Mouse (Mus musculus) cerebellum, adult 11 months (tissue): ENCODE data around the gene Lrrc4c.
A peak's percentile ranks its signal among the peaks of the same experiment; 100 is the strongest.

Experiments
- DNase-seq: peaks from one replicate; pipeline ENCODE4 v3.0.0; 2022

Lrrc4c gene

DNA sequence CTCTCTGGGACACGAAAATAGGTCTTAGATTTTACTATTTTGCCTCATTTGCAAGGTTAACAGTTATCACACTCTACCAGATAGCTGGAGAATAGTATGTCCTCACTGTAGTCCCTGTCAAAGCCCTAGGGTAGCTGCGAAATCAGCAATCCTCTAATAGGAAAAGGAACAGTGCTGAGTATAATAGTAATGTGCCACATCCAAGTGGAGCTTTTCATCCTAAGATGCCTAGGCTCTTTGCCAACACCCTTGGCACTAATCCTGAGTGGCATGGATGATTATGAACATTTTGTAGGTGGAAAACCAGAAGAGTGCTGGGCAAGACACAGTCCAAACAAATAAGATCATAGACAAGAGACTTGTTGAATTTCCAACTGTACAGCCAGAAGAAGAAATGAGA lies 981.7 kb downstream of the Lrrc4c start:
- DNase-seq, result peak; percentile 60

DNA sequence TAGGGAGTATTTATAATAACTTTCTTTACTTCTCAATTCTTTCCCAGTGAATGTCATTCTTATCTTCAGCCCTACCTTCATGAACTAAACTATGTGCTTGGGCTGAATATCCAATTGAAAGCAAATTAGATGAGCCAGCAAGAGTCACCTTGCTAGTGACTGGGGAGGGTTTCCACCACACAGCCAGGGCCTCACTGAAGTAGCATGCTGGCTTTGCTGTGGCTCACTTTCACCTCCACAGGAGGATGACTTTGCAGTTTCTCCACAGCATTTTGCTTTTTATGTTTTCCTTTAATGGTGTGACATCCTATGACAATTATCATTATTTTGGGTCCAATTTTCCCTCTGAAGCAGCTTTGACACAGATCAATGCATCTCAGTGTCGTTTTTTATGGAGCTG lies 1000.0 kb downstream of the Lrrc4c start:
- DNase-seq, result no peak

DNA sequence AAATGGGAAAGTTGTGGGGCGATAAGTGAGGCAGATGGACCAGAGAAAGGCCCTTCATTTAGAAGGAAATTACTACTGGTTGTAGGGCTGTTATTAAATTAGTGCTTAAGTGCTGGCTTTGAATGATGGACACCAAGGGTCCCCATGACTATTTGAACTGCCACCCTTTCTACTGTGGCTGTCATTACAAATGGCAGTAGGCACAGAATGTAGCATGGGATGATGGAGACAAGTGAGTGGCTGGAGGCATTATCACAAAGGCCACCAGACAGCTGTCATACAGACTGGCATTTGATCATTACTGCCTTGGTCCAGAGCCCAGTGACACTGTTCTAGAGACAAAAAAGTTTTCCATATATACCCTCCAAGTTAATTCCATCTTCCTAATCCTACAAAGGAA lies 1000.6 kb downstream of the Lrrc4c start:
- DNase-seq, result no peak

DNA sequence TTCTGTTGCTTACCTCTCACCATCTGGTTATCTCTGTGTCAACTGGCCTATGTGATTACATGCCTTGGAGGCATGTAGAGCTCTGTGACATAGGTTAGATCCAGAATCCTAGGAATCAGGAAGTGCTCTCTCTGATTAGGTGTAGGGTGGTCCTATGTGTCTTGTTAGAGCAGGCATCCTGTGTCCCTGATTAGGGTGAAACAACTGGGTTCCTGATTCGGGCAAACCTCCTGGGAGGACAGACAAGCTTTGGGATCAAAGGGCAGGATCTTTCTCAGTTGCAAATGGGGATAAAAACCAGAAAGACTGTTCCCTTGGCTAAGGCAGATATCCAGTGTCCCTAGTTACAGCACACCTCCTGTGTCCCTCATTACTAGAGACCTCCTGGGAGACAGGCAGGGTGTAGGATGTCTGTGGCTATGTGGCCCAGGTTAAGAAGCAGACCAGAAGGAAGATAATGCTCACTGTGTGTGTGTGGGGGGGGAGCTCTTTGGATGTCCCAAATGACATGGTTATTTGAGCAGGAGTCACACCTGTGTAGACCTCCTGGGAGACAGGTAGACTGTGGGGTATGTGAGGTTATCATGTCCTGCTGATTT lies 1014.2 kb downstream of the Lrrc4c start:
- DNase-seq, result no peak

DNA sequence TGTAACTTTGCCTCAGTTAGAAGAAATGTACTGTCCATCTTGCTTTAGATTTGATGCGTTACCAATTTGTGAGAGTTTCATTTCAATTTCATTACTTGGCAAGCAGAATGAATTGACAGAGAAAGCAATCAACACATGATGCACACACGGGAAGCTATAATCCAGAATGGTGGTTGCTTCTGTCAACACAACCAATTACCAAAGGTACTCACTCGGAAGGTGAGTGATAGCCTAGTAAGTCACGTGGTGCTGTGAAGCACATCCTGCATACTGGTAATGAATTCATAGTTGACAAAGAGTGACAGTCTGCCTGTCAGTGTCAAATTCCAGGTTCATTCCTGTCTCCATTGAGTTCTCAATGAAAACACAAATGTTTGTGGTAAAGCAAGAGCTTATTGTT lies 1021.7 kb downstream of the Lrrc4c start:
- no peak for DNase-seq

DNA sequence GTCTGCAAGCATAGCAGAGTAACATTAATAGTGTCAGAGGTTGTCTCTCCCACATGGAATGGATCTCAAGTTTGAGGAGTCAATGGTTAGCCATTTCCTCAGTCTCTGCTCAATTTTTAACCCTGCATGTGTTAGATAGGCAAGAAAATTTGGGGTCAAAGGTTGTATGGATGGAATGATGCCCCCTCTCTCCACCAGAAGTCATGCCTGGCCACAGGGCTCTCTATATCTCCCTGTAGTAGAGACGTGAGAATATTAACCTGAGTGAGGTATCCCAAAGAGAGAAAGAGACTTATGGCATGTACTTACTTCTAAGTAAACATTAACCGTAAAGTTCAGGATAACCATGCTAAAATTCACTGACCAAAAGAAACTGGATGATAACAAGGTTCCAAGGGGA lies 1043.3 kb downstream of the Lrrc4c start:
- DNase-seq, result no peak

DNA sequence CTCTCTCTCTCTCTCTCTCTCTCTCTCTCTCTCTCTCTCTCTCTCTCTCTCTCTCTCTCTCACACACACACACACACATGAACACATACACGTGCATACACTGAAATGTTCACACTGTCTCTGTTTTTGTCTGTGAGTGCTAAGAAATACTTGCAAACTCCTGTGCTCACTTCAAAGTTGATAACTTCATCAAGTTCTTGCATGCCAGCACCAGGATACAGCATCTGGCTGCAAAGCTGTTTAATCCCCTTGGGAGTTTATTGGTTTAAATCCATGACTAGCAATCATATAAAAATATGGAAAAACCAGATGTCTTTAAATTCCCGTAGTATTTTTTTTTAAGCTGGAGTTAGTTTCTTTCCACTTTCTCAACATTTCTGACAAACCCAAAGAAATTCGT lies 1052.0 kb downstream of the Lrrc4c start:
- DNase-seq, result no peak

DNA sequence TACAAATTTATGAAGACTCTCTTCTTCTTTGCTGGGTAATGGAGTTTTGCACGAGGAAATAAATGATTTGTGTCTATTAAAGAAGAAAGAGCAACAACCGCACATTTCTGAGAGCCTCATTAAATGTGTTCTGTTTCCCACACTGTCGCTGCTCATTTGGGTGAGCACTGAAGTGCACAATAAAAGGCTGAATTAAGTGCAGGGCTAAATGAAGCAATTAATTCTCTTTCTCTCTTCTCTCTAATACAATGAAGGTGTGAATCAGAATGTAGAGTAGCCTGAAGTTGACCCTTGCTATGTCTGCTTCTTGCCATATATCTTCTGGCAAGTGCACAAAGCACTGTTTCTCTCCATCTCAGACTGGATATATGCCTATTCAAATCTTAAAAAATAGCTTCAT lies 1073.5 kb downstream of the Lrrc4c start:
- no peak for DNase-seq

DNA sequence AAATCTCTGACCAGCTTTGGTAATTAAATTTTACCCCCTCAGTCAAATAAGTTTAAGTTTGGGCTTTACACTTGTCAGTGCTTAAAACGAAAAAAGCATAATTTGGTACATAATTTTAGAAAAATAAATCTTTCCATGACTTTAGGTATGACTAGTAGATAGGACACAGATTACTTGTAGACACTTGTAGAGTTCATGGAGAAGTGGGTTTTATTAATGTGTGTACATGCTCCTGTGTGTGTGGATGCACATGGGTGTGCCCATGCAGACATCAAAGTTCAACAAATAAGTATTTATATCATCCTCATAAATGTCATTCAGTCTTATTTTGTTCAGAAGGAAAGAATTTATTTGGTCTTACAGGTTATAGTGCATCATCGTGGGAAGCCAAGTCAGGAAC lies 1073.9 kb downstream of the Lrrc4c start:
- DNase-seq, result no peak

DNA sequence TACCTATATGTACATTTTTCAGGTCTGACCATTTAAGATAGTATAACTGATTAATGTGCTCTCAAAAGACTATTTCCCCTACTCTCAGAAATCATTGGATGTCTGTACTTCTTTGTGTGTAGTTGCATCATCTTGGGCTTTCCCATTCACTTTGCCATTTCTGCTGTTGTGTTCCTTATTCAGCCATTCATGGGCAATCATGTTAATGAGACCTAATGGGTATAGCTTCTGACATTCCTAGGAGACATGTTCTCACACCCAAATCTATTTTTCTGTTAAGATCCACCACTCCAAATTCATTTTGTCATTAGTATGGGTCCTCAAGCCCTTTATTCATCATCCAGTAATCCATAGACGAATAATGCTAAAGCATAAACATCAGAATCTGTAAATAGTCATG lies 1095.1 kb downstream of the Lrrc4c start:
- DNase-seq, result no peak

DNA sequence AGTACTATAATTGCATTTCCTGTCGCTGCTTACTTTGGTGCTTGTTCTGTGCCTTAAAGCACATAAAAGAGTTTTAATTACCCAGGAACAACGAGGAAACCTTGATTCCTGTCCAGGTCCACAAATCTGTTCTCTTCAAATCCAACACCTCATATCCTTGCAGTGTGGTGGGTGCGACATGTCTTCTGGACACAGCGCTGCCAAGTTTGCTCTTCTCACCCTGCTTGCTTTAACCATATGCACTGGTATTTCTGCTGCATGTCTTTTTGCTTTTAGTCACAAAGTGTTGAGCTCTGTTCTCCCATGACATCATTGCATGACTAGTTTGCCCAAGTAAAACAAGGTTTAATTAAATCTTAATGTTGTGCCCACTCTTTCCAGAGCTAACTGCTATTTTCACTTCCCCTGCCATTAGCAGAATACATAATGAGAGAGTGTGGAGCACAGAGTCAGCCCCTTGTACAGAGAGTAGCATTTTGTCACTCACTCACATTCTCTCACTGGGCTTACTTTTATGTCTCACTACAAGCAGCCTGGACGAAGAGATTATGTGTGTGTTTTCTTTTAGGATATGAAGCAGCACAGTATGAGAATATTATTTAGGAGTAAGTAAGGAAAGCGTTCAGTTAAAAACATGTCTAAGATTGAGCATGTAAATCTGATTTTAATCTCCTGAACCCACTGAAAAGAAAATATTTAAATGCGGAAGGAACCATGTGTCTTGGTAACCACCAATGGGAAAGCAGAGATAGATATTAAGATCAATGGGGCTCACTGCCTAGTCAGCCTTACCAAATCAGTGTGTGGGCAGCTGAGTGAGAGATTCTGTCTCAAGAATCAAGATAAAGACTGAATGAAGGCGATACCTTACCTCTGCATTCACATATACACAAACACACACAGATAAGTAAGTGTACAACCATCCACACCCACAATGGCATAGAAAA lies 1096.7 kb downstream of the Lrrc4c start:
- no peak for DNase-seq

DNA sequence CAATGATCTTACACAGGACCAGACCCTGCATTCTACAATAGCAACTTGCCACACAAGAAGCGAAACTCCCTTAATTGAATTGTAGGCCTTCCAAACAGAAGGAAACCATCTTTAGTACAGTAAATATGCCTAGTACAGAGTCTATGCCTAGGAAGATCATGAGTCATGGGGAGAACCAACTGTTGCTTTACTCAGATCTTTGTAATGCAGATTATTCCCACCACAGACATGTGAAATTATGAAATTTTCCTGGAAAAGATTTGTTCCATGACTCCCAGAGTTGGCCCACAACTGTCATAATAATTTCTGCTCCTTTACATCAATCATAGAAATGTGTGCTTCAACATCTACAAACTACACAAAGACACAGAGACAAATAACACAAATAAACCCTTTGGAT lies 1116.2 kb downstream of the Lrrc4c start:
- no peak for DNase-seq

DNA sequence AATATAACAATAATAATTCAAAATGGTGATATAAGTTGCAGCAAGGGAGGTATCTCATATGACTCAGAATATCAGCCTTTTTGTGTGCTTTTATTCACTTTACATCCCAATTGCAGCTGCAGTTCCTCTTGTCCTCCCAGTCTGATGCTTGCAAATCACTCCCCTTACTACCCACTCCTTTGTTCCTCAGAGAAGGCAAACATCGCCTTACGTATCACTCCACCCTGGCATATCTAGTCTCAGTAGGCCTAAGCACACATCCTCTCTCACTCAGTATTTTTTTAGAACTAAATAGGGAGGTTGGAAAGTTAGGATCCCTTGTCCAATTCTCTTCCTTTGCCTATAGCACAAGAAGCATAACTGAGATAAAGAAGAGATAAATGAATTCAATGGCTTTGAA lies 1117.6 kb downstream of the Lrrc4c start:
- DNase-seq, result no peak

DNA sequence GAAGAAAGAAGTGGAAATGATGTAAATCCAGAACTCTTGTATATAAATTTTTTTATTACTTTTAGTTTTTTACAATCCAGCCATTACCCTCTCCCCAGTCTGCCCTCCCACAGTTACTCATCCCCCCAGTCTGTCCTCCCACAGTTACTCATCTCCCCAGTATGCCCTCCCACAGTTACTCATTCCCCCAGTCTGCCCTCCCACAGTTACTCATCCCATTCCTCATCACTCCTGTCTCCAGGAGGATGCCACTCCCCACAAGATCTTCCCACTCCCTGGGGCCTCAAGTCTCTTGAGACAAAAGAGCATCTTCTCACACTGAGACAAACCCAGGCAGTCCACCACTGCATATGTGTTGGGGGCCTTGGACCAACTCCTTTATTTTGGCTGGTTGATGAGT lies 1119.8 kb downstream of the Lrrc4c start:
- no peak for DNase-seq

DNA sequence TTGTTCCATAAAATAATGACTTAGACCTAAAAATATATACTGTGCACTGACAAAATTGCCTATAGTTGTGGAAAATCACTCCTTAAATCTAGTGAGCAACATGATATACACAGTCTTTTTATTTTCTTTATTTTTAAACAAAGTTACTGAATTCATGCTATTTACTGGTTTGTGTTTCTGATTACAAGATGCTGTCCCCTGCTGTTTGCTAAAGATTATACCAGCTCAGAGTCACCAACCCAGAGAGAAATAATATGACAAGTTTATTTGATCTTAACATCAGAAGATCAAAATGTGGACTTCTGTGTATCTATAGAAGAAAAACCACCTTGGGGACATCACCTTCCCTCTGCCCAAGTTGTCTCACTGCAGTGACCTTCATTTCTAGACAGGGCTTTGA lies 1145.6 kb downstream of the Lrrc4c start:
- no peak for DNase-seq

DNA sequence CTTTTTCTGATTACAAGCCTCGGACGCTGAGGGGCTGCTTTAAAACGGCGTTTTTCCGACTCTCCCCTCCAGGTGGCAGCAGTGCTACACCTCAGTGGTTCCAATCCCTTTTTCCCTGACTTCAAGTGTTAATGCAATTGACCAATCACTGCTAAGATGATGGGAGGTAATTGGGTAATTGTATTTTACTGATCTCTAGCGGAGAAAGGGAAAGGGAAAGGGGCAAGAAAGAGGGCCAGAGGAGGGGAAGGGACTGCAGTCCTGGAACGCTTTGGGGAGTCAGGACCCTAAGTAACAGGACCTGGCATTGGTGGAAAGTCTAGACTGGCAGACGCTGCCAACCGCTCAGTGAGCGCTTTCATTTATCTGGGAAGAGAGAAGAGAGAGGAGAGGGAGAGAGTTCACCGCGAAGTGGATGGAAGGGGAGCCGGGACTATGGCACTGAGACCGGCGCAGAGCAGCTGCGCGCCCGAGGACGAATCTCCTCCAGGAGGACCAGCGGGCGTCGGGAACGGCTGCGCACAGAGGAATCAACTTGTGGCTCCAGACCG lies 1148.3 kb downstream of the Lrrc4c start:
- peak; percentile 88 for DNase-seq

DNA sequence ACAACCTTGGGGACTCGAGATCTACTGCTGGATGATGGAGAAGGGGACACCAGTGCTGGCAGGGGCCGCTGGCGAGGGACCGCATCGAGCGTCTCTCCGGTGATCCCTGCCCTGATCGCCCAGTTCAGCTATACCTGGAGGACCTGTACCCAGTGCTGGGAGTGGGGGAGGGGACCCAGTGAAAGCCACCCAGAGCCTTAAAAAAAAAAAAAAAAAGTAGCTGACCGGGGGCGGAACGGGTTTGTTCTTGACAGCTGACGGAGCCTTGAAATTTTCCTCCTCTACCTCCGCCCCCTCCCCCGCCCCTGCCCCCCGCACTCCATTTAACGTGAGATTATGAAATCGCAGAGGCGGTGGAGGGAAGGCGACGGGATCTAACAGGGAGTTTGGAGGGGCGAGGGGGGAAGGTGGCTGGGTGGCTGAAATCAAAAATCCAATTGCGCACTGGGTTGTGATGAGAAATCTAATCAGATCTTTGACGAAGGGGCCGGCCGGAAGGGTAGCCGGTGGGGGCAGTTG lies 1149.1 kb downstream of the Lrrc4c start:
- peak; percentile 48 for DNase-seq

DNA sequence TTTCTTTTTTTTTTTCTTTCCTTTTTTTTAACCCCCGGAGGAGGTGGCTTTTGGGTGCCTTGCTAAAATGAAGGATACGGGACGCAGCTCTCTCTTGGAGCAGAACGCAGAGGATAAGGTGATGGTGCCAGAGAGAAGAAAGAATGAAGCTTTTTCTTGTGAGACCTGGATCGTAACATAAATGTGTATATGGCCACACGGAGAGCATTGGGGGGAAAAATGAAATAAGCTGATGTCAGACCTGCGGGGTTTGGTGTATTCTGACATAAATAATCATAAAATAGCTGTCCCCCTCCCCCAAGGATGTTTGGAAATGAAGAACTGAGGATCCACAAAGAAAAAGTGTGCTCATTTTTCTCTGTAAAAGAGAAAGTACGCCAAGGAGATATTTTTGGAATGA lies 1149.7 kb downstream of the Lrrc4c start:
- no peak for DNase-seq

DNA sequence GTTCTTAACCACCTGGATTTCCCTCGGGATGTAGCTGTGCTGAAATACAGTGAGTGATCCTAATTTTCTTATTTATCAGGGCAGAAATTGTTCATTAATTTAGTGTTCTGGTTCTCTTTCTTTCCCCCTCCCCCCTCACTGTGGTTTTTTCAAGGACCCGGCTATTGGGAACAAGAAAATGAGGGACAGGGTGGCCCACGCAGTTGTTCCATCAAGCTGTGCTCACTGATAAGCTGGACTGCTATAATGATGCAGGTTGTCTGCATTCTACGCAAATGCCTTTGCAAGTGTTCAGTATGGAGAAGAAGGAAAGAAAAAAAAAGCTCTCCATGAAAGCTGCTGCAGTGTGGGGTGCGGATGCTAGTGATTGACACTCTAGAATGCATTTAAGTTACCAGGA lies 1150.4 kb downstream of the Lrrc4c start:
- DNase-seq, result no peak

DNA sequence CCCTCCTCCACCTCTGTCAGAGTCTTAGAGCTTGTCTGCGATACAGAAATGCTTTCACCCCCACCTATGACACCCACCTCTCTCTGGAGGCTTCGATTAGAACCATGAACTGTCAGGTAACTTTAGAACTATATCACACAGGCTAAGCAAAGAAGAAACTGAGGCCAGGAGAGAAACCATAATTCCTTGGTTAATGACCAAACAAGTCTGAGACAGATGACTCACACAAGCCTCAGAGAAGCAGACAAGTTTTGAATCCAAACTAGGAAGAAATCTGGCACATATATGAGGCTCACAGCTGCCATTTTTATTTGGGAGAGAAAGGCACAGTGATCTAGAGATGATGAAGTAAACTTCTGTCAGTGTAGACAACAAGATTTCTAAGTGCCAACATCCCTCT lies 1151.4 kb downstream of the Lrrc4c start:
- no peak for DNase-seq

DNA sequence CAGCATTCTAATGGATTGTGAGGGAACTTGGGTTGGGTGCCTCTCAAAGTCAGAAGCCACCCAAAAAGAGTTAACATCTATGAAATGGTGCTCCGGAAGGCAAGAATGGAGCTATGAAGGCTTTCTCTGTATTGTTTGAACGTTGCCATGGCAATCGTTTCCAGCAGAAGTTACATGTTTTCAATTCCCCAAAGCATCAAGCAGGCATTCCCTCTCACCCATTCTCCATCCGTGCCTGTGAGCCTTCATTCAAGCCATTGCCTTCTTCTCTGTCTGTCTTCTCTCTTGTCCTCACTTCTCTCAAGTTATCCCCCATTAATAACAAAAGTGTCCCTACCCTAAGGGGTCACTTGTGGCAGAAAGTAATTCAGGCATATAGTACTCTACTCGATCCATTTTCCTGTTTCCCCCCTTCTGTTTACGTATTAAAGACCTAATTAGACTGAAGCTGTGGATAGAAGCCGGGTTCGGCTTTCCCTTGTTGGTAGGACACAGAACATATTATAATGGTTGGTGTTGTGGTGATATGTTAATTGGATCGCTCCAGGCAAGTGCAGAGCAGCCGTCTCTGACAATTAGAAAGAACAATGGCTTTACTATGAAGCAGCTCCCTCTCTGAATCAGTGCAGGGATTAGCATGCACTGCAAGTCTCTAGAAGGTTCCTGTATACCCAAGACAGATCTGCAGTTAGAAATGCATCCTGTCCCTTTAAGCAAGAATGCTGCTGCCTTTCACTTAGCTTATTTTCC lies 1160.4 kb downstream of the Lrrc4c start:
- no peak for DNase-seq

DNA sequence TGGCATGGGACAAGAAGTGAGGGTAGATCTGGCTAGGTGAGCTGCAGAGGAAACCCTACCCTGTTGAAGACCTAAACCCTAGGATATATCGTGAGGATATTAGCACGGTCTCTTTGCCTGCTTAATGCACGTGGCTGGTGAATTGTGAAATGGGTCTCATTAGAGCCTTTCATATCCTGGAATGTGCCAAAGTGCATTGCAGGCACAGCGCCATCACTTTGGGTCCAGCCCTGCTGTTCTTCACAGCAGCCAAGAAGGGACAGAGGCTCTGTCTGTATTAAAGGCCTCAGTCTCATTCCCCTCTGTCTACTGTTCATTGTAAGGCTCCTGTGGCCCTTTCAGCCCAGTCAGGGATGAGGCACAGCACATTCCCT lies 1160.9 kb downstream of the Lrrc4c start:
- DNase-seq, result no peak

DNA sequence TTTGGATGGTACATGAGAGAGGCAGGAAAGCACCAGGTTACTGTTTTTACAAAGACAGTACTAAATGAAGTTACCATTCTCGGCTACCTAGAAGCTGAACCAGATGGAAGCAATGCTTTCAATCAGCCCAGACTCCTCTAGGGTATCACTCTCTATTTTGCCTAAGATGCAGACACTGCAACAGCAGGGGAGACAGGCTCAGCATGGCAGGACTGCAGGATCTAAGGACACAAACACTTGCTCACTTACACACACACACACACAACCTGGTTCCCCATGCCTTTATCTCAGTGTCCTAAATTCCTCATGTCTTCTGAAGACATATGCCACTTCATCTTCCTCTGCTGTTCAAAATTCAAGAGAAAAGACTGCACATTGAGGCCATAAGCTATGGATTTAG lies 1167.0 kb downstream of the Lrrc4c start:
- DNase-seq, result no peak
